Mouse (Mus musculus): ENCODE measurements at regions not wholly inside any gene's neighbourhood (a gene's known extent, or its start where the extent isn't known, plus 50 kb on each side); places are given as distances from the start of the nearest gene placed in this dataset.
A peak's percentile ranks its signal among the peaks of the same experiment; 100 is the strongest.

- WGBS, result 25% methylated on average over 13 of the region's 13 CpGs
- no peaks in the 10 kb centered on the region for H3K36me3 ChIP-seq (ENCODE audit: control insufficient read depth, insufficient read depth, low read length)
Measured at GRCm38 (mm10) chr11:112989981-112990512, 208.0 kb downstream of the Sox9 start.

DNA sequence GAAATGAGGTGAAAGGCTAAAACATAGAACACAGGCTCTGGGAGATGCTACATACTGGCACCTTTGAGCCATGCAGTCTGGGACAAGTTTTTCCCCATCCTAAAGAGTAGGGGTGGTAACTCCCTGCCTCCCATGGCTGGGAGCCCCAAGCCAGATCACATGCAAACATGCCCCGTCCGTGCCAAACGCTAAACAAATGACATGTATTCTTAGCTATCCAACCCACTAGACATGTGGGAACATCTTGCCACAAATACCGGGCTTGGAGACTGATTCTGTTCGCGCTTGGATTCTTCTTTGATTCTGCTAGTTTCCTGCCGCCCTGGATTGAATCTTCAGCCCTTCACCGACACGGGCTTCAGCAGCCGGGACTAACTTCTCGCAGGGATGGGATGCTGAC lies 208.7 kb downstream of the Sox9 start:
- Histone ChIP-seq H3K4me2 (replicated peaks; ENCODE audit: low read depth, low read length) (no peak overlapping the region), H3K4me3 (ENCODE audit: low read depth, low read length) (no peak overlapping the region), H3K27me3 (ENCODE audit: control insufficient read depth, insufficient read depth, low read length) (no peaks in the 10 kb centered on the region), H3K9me3 (ENCODE audit: control insufficient read depth, low read depth, low read length) (no peaks in the 10 kb centered on the region), H3K36me3 (ENCODE audit: control insufficient read depth, insufficient read depth, low read length) (no peaks in the 10 kb centered on the region), H3K9ac (replicated peaks; ENCODE audit: low read depth, low read length) (no peak overlapping the region), H3K27ac (ENCODE audit: low read length) (peak overlapping the region; percentile 12; the same call in 1 of the 2 replicates), H3K4me1 (ENCODE audit: control insufficient read depth, insufficient read depth, low read length) (peaks cover 12% of the 10 kb centered on the region; the same call in 1 of the 2 replicates)
- ATAC-seq (ENCODE audit: insufficient number of reproducible peaks, insufficient read depth, low FRiP score, low read depth), result no peak
- 79% methylated on average over 11 of the region's 11 CpGs for WGBS

More at GRCm38 (mm10) chr11:112989981-112990512, 208.0 kb downstream of the Sox9 start:
- Histone ChIP-seq H3K4me2 (replicated peaks; ENCODE audit: low read depth, low read length) (no peak overlapping the region), H3K4me1 (ENCODE audit: control insufficient read depth, insufficient read depth, low read length) (peaks cover 12% of the 10 kb centered on the region; the same call in 1 of the 2 replicates), H3K9me3 (ENCODE audit: control insufficient read depth, low read depth, low read length) (no peaks in the 10 kb centered on the region), H3K27me3 (ENCODE audit: control insufficient read depth, insufficient read depth, low read length) (no peaks in the 10 kb centered on the region), H3K4me3 (ENCODE audit: low read depth, low read length) (no peak overlapping the region), H3K9ac (replicated peaks; ENCODE audit: low read depth, low read length) (no peak overlapping the region), H3K27ac (ENCODE audit: low read length) (peak overlapping the region; percentile 22; the same call in 1 of the 2 replicates)
- peak; percentile 59 for ATAC-seq (ENCODE audit: insufficient number of reproducible peaks, insufficient read depth, low FRiP score, low read depth)

GRCm38 (mm10) chr11:112991862-112992261 lies 209.8 kb downstream of the Sox9 start:
- Histone ChIP-seq H3K27me3 (ENCODE audit: control insufficient read depth, insufficient read depth, low read length) (no peaks in the 10 kb centered on the region), H3K9me3 (ENCODE audit: control insufficient read depth, low read depth, low read length) (no peaks in the 10 kb centered on the region), H3K4me1 (ENCODE audit: control insufficient read depth, insufficient read depth, low read length) (peaks cover 12% of the 10 kb centered on the region; the same call in 1 of the 2 replicates), H3K36me3 (ENCODE audit: control insufficient read depth, insufficient read depth, low read length) (no peaks in the 10 kb centered on the region), H3K4me3 (ENCODE audit: low read depth, low read length) (no peak overlapping the region), H3K4me2 (replicated peaks; ENCODE audit: low read depth, low read length) (no peak overlapping the region), H3K9ac (replicated peaks; ENCODE audit: low read depth, low read length) (no peak overlapping the region), H3K27ac (ENCODE audit: low read length) (0 out of 2 replicates have a peak overlapping the region, but pooled peaks have one; percentile 4)
- no peak for ATAC-seq (ENCODE audit: insufficient number of reproducible peaks, insufficient read depth, low FRiP score, low read depth)
- WGBS, result 45% methylated on average over 13 of the region's 13 CpGs

GRCm38 (mm10) chr11:112998777-112999583 lies 217.0 kb downstream of the Sox9 start:
- no peaks in the 10 kb centered on the region for H3K27me3 ChIP-seq (ENCODE audit: control insufficient read depth, insufficient read depth, low read length)
- H3K9ac ChIP-seq (replicated peaks; ENCODE audit: low read depth, low read length), result no peak overlapping the region
- no peak overlapping the region for H3K4me2 ChIP-seq (replicated peaks; ENCODE audit: low read depth, low read length)
- H3K27ac ChIP-seq (ENCODE audit: low read length), result no peak overlapping the region
- WGBS, result 39% methylated on average over 5 of the region's 5 CpGs
- no peaks in the 10 kb centered on the region for H3K9me3 ChIP-seq (ENCODE audit: control insufficient read depth, low read depth, low read length)
- H3K36me3 ChIP-seq (ENCODE audit: control insufficient read depth, insufficient read depth, low read length), result no peaks in the 10 kb centered on the region
- H3K4me3 ChIP-seq (ENCODE audit: low read depth, low read length), result no peak overlapping the region
- ATAC-seq (ENCODE audit: insufficient number of reproducible peaks, insufficient read depth, low FRiP score, low read depth), result no peak
- H3K4me1 ChIP-seq (ENCODE audit: control insufficient read depth, insufficient read depth, low read length), result no peaks in the 10 kb centered on the region

DNA sequence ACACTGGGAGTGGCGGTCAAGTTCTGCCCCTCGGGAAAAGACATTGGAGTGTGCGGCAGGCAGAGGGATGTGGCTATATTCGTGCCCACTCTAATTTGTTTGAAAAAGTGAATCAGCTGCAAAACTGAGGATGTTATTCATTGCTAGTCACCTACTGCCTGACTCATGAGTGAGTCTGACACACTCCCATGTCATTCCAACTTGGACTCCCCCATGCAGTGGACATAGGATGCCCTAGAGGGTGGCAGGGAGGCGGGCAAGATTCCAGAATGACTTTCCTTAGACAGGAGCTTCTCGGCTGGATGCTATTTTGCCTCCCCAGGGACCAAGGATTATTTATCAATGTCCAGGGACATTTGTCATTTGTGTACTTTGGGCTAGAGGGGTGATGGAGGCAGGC lies 219.0 kb downstream of the Sox9 start:
- WGBS, result 76% methylated on average over 6 of the region's 6 CpGs
- Histone ChIP-seq H3K27ac (ENCODE audit: low read length) (no peak overlapping the region), H3K4me1 (ENCODE audit: control insufficient read depth, insufficient read depth, low read length) (no peaks in the 10 kb centered on the region), H3K27me3 (ENCODE audit: control insufficient read depth, insufficient read depth, low read length) (no peaks in the 10 kb centered on the region), H3K9ac (replicated peaks; ENCODE audit: low read depth, low read length) (no peak overlapping the region), H3K4me3 (ENCODE audit: low read depth, low read length) (no peak overlapping the region), H3K4me2 (replicated peaks; ENCODE audit: low read depth, low read length) (no peak overlapping the region), H3K36me3 (ENCODE audit: control insufficient read depth, insufficient read depth, low read length) (no peaks in the 10 kb centered on the region), H3K9me3 (ENCODE audit: control insufficient read depth, low read depth, low read length) (no peaks in the 10 kb centered on the region)
- no peak for ATAC-seq (ENCODE audit: insufficient number of reproducible peaks, insufficient read depth, low FRiP score, low read depth)

DNA sequence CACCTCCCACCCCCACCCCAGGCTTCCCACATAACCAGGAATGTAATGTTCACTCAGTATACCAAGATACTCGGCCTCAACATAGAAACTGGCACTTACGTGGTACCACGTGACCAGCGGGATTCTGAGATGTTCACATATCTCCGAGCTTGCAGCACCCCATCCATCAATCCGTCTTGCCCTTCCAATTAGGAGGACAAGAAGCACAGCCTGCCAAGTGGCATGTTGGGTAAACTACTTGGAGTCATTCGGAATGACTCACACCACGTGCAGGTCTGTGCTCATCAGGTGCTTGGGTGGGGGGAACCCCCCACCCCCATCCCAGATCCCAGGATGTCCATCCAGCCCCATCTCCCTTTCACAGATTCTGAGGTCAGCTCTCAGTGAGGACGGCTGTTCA lies 223.9 kb downstream of the Sox9 start:
- Histone ChIP-seq H3K9me3 (ENCODE audit: control insufficient read depth, low read depth, low read length) (no peaks in the 10 kb centered on the region), H3K9ac (replicated peaks; ENCODE audit: low read depth, low read length) (no peak overlapping the region), H3K36me3 (ENCODE audit: control insufficient read depth, insufficient read depth, low read length) (no peaks in the 10 kb centered on the region), H3K27me3 (ENCODE audit: control insufficient read depth, insufficient read depth, low read length) (no peaks in the 10 kb centered on the region), H3K27ac (ENCODE audit: low read length) (no peak overlapping the region), H3K4me3 (ENCODE audit: low read depth, low read length) (no peak overlapping the region), H3K4me1 (ENCODE audit: control insufficient read depth, insufficient read depth, low read length) (no peaks in the 10 kb centered on the region), H3K4me2 (replicated peaks; ENCODE audit: low read depth, low read length) (no peak overlapping the region)
- ATAC-seq (ENCODE audit: insufficient number of reproducible peaks, insufficient read depth, low FRiP score, low read depth), result no peak
- WGBS, result 62% methylated on average over 9 of the region's 9 CpGs

DNA sequence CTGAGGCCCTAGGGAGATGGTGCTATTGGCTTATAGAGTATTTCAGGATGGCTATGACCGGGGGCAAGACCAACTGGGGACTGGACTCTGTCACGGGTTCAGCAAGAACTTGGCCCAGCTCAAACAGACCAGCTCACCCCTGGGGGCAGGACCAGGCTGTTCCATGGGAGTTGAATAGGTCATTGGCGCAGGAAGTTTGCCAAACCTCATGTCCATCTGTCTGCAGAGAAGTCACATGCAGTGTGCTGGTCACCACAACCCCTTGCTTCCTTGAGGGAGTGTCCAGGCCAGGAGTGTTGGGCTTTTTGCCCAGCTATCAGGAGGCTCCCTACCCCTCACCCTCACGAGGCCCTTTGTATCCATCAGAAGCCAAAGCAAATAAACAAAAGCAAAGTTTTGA lies 226.5 kb downstream of the Sox9 start:
- Histone ChIP-seq H3K36me3 (ENCODE audit: control insufficient read depth, insufficient read depth, low read length) (no peaks in the 10 kb centered on the region), H3K27ac (ENCODE audit: low read length) (no peak overlapping the region), H3K9me3 (ENCODE audit: control insufficient read depth, low read depth, low read length) (no peaks in the 10 kb centered on the region), H3K4me3 (ENCODE audit: low read depth, low read length) (no peak overlapping the region), H3K9ac (replicated peaks; ENCODE audit: low read depth, low read length) (no peak overlapping the region), H3K27me3 (ENCODE audit: control insufficient read depth, insufficient read depth, low read length) (no peaks in the 10 kb centered on the region), H3K4me1 (ENCODE audit: control insufficient read depth, insufficient read depth, low read length) (no peaks in the 10 kb centered on the region), H3K4me2 (replicated peaks; ENCODE audit: low read depth, low read length) (no peak overlapping the region)
- ATAC-seq (ENCODE audit: insufficient number of reproducible peaks, insufficient read depth, low FRiP score, low read depth), result no peak
- 63% methylated on average over 4 of the region's 4 CpGs for WGBS

GRCm38 (mm10) chr11:113009376-113009775 lies 227.4 kb downstream of the Sox9 start:
- Histone ChIP-seq H3K27ac (ENCODE audit: low read length) (no peak overlapping the region), H3K36me3 (ENCODE audit: control insufficient read depth, insufficient read depth, low read length) (no peaks in the 10 kb centered on the region), H3K27me3 (ENCODE audit: control insufficient read depth, insufficient read depth, low read length) (no peaks in the 10 kb centered on the region), H3K4me2 (replicated peaks; ENCODE audit: low read depth, low read length) (no peak overlapping the region), H3K4me1 (ENCODE audit: control insufficient read depth, insufficient read depth, low read length) (no peaks in the 10 kb centered on the region), H3K9ac (replicated peaks; ENCODE audit: low read depth, low read length) (no peak overlapping the region), H3K4me3 (ENCODE audit: low read depth, low read length) (no peak overlapping the region), H3K9me3 (ENCODE audit: control insufficient read depth, low read depth, low read length) (no peaks in the 10 kb centered on the region)
- no peak for ATAC-seq (ENCODE audit: insufficient number of reproducible peaks, insufficient read depth, low FRiP score, low read depth)
- 87% methylated on average over 6 of the region's 6 CpGs for WGBS
